Mouse (Mus musculus): ENCODE results near the gene Polg2.
"Not testable (repeated sequence)": the region's sequence is repeated elsewhere in the genome, so short reads cannot be mapped to it uniquely, and the experiment has no call there.

The Polg2 gene

GRCm38 (mm10) chr11:106779388-106780088 is at the start of gene Polg2:
Gene Polg2 (minus strand): TSS chr11:106779537.
- DNase-seq (ENCODE audit: low spot score) = peak; percentile 91

DNA sequence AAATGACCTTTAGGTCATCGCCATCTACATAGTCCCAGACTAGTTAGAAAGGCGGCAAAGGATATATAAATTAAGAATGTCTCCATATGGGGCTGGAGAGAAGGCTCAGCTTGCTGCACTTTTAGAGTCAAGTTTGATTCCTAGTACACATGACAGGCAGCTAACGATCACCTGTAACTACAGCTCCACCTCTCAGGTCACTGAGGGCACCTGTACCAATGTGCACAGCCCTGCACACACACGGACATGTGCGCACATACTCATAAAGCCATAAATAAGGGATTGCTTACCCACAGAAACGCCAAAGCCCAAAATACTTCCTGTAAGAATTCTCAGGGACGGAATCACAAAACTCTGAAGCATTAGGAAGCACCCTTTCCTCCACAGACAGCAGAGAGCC is 48.7 kb upstream of the Polg2 start:
- DNase-seq (ENCODE audit: low spot score) = no peak

DNA sequence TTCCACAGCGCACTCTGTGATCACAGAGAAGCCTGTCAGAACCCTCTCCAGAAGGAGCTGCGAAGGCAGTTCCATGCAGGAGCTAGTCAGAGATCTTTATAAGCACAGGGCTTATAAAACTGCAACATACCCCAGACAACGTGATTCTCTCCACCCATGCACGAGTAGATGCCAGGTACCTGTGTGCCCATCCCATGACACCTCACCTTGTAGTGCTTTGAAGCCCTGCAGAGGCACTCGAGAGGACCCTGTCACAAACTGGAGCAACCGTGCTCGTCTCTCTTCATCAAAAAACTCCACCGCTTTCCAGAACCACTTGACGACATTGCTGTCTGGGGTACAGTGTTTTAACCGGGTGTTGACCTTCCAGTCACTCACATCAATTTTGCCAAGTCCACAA is 45.1 kb upstream of the Polg2 start:
- no peak for DNase-seq (ENCODE audit: low spot score)

- DNase-seq (ENCODE audit: low spot score) = no peak
These were observed 44.4 kb upstream of the Polg2 start for GRCm38 (mm10) chr11:106823741-106824140.

- DNase-seq (ENCODE audit: low spot score) = no peak
These were observed 43.6 kb upstream of the Polg2 start for GRCm38 (mm10) chr11:106822911-106823310.

DNA sequence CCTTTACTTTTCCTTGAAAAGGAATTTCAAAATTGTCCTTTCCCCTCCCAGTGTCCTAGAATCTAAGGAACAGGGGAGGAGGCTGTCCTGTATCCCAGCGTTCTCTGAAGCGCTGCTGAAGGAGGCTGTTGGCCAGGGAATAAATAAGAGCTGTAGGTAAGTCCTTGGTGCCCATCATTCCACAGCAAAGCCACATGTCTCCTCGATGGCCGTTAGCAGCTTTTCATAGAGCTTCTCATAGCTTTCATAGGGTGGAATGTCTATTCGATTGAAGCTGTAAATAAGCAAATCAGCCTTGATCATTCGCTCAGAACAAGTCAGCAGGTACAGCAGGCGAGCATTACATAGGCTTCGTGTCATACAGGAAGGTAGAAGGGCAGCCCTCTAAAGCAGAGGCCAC is 43.2 kb upstream of the Polg2 start:
- DNase-seq (ENCODE audit: low spot score) = no peak

DNA sequence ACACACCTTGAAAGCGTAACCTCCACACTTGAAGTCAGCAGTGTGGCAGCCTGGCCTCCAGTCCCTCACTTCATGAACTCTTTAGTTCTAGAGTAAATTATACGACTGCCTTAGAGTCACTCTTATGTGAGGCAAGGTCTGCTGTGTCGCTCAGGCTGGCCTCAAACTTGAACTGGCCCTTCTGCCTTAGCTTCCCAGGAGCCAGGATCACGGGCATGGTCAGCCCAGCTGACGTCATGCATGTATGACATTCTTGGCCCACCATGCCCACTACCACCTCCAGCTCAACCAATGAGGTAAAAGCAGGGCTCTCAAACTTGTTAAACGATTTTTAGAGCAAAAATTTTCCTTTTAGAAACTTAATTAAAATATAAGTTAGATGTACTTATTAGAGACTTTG is 42.1 kb upstream of the Polg2 start:
- no peak for DNase-seq (ENCODE audit: low spot score)

DNA sequence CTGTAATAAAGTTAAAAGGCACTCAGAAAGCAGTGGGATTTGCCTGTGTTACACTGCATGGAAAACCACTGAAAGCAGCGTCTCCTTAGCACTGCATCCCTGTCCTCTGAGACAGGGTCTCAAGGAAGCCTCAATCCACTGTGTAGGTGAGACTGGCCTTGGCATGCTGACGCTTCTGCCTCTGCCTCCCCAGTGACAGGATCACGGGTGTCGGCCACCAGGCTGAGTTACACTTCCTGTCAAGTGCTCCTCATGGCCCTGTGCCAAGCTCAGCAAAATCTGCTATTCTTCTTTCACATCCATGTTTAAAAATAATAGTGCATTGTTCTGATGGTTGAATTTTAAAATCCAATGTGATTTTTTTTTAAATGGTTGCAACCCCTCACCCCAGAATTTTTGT is 41.6 kb upstream of the Polg2 start:
- DNase-seq (ENCODE audit: low spot score) = peak; percentile 56

- DNase-seq (ENCODE audit: low spot score) = no peak
These were observed 40.9 kb upstream of the Polg2 start for GRCm38 (mm10) chr11:106820252-106820651.

DNA sequence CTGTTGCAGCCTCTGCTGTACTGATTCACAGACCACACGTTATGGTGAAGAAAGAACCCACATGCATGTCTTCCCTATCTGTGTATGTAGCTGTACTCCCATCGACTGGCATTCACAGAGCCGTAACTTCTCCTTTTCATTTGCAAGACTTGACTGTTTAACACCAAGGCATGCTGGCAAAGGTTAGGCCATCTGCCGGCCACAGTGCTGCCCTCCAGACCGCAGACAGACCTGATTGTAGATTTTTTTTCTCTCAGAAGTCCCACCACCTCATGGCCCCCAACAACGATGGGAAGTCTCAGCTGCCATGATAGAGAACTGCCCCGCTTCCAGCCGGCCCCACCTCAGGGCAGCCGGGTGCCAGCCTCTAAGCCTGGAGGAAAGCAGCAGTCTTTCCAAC is 40.3 kb upstream of the Polg2 start:
- DNase-seq (ENCODE audit: low spot score) = no peak

DNA sequence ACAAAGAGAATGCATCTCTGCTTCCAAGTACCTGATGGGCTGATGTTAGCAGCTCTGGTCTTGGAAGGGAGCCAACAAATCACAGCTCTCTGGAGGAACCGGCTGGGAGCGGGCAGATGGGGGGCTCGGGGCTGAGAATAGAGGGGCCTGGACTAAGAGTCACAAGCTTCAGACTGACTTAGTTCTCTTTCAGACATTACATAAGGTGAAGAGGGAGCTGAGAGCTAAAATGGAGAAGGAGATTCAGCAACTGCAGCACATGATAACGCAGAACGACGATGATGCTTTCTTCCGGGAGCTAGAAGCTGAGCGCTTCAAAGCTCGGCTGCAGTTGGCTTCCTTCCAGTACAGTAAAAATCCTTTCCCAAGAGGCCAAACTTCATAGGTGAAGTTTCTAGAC is 39.0 kb upstream of the Polg2 start:
- DNase-seq (ENCODE audit: low spot score) = no peak

- DNase-seq (ENCODE audit: low spot score) = no peak
These were observed 38.5 kb upstream of the Polg2 start for GRCm38 (mm10) chr11:106817808-106818207.

GRCm38 (mm10) chr11:106817156-106817555 is 37.8 kb upstream of the Polg2 start:
- no peak for DNase-seq (ENCODE audit: low spot score)

DNA sequence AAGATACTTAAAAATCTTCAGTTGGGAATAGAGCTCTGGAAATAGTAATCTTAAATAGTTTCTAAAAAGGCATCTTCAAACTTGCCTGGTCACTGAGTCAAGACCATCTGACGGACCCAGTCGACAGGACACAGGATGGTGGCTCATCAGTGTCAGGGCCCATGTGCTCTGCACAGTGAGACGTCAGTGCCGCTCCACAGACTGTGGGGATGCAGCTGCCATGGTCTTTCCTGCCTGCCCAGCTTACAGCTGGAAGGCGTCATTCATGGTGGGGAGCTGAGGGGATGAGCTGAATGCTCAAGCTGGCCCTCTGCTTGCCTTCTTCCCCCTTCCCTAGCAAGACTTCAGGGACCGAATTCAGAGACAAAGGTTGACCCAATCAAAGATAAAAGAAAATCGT is 37.0 kb upstream of the Polg2 start:
- no peak for DNase-seq (ENCODE audit: low spot score)

DNA sequence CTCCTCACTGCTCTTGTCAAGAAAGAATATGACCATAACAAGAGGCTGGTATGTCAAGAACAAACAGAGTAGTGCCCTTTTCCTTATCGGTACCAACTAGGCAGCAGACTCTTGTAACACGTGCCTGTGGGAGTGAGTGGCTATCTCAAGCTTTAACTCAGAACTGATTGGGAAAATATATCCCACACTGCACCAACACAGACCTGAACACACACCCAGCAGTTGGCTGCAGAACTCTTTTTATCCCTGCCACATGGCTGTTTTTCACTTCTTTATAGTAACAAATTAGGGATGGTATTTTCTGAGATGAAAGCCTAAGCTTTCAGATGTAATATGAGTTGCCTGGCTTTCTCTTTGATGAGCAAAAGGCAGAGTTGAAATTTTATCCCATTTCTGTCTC is 36.4 kb upstream of the Polg2 start:
- DNase-seq (ENCODE audit: low spot score) = no peak

GRCm38 (mm10) chr11:106815331-106815730 is 36.0 kb upstream of the Polg2 start:
- DNase-seq (ENCODE audit: low spot score) = no peak

- DNase-seq (ENCODE audit: low spot score) = no peak
These were observed 35.4 kb upstream of the Polg2 start for GRCm38 (mm10) chr11:106814601-106815320.

- no peak for DNase-seq (ENCODE audit: low spot score)
These were observed 33.2 kb upstream of the Polg2 start for GRCm38 (mm10) chr11:106812410-106813136.

- DNase-seq (ENCODE audit: low spot score) = not testable (repeated sequence)
These were observed 28.1 kb upstream of the Polg2 start for GRCm38 (mm10) chr11:106807442-106807841.

- DNase-seq (ENCODE audit: low spot score) = no peak
These were observed 22.8 kb upstream of the Polg2 start for GRCm38 (mm10) chr11:106802069-106802627.

DNA sequence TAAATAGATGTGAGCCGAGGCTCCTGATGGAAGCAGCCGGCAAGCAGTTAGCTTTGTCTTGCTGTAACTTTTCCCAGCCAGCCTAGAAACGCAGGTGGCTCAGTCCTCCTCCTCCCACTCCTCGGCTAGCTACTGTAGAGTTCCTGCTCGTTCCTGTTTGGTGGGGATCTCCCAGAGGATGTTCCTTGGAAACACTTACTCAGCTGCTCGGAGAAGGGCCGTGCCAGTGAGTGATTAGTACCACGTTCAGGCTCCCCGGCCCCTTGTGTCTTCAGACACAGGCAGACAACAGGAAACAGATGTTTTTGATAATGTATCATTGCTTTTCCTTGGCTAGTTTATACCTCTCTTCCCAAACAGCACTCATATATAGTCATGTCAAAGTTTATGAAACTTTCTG is 16.3 kb upstream of the Polg2 start:
- DNase-seq (ENCODE audit: low spot score) = no peak

GRCm38 (mm10) chr11:106793846-106794245 is 14.5 kb upstream of the Polg2 start:
- no peak for DNase-seq (ENCODE audit: low spot score)

DNA sequence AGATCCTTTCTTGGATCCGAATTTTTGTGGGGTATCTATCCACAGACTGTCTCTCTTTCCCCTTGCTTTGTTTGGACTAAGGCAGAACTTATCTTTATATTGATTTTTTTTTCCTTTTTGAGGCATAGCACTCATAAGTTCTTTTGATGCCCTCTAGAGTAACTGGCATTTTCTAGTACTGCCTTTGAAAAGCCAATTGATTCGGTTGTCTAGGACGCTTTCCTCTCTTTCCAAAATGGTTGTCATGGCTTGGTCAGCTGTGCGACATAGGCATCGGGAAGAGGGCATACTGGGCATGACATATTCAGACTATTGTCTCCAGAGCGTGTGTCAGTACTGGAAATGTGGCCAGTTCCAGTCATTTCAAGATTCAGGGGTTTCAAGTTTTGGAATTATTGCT is 10.3 kb upstream of the Polg2 start:
- DNase-seq (ENCODE audit: low spot score) = no peak
